Mouse (Mus musculus) cerebellum, adult 9-11 months (tissue): ENCODE results near the gene Tbx1.

Experiments
- DNase-seq: peaks from one replicate; pipeline ENCODE4 v3.0.0; 2022

Gene Tbx1

GRCm38 (mm10) chr16:18622019-18622418 lies 31.5 kb upstream of the Tbx1 start, which contains the start of gene Gp1bb:
Gene Gp1bb, minus strand, starts transcription at chr16:18622403.
- DNase-seq = peak; percentile 46

- DNase-seq = peak; percentile 51
Observed at GRCm38 (mm10) chr16:18621362-18622001, 31.0 kb upstream of the Tbx1 start.

GRCm38 (mm10) chr16:18620601-18621361 lies 30.3 kb upstream of the Tbx1 start:
- DNase-seq = peak; percentile 79

GRCm38 (mm10) chr16:18620201-18620600 lies 29.7 kb upstream of the Tbx1 start:
- DNase-seq = no peak

- peak; percentile 54 for DNase-seq
Observed at GRCm38 (mm10) chr16:18619110-18619509, 28.6 kb upstream of the Tbx1 start.

GRCm38 (mm10) chr16:18618297-18618696 lies 27.8 kb upstream of the Tbx1 start:
- peak; percentile 37 for DNase-seq

GRCm38 (mm10) chr16:18617370-18618065 lies 27.0 kb upstream of the Tbx1 start:
- DNase-seq = peak; percentile 86

GRCm38 (mm10) chr16:18613301-18613700 lies 22.8 kb upstream of the Tbx1 start:
- no peak for DNase-seq

GRCm38 (mm10) chr16:18611752-18612151 lies 21.3 kb upstream of the Tbx1 start:
- no peak for DNase-seq

GRCm38 (mm10) chr16:18609099-18609498 lies 18.6 kb upstream of the Tbx1 start:
- DNase-seq = no peak

- DNase-seq = no peak
Observed at GRCm38 (mm10) chr16:18608226-18608625, 17.8 kb upstream of the Tbx1 start.

- no peak for DNase-seq
Observed at GRCm38 (mm10) chr16:18605705-18606104, 15.2 kb upstream of the Tbx1 start.

- no peak for DNase-seq
Observed at GRCm38 (mm10) chr16:18604267-18604701, 13.8 kb upstream of the Tbx1 start.

GRCm38 (mm10) chr16:18601447-18601846 lies 11.0 kb upstream of the Tbx1 start:
- DNase-seq = no peak

- DNase-seq = no peak
Observed at GRCm38 (mm10) chr16:18598006-18598405, 7.5 kb upstream of the Tbx1 start.

GRCm38 (mm10) chr16:18596255-18596654 lies 5.8 kb upstream of the Tbx1 start:
- no peak for DNase-seq

GRCm38 (mm10) chr16:18593930-18594329 lies 3.5 kb upstream of the Tbx1 start:
- DNase-seq = no peak

GRCm38 (mm10) chr16:18591047-18592018 lies 862 bp upstream of the Tbx1 start:
- no peak for DNase-seq

GRCm38 (mm10) chr16:18589080-18589621 lies 1.3 kb downstream of the Tbx1 start:
- no peak for DNase-seq

GRCm38 (mm10) chr16:18588738-18589055 lies 1.8 kb downstream of the Tbx1 start:
- DNase-seq = no peak

GRCm38 (mm10) chr16:18587847-18588737 lies 2.4 kb downstream of the Tbx1 start:
- DNase-seq = no peak
